In the genomic region with DNA sequence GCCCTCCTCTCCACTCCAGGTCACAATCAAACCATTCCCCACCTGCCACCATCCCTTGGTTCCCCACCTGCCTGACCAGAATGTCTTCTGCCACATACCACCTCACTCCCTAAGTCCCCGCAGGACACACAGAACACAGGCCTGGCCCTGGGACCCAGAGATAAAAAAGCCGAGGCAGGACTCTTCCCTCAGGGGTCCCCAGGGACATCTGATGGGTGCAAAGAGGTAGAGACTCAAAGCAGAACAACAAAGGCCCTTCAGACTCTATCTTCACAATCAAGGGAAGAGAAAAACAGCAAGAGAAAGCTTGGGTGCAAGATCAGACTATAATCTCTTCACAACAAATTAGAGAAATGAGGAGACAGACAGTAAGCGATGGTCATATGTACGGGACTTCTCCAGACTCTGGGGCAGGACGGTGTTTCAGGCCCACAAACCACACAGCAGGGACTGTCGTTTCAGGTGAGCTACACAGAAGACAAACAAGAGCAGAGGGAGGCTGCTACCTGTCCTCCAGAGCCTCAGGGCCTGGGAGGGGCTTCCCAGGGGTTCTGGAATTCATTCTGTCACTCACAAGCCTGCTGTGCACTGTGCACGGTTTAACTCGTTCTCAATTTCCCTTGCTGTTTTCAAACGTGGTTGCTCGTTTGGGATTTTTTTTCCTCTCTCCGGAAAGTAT, we compare ENCODE assay signal across 9 mouse cellular contexts. TPM values are rescaled to one million over a fixed set of nuclear protein-coding genes. Genes with fewer than 3 reads are reported as not detected.
A peak's percentile ranks its signal among the peaks of the same experiment; 100 is the strongest.
DNase-seq lines count a peak whose midpoint lies in the region; ATAC-seq and TF ChIP-seq lines count a peak whose summit lies in the region.
"Had no signal": no experiment of that assay in that cellular context is flagged by ENCODE, and none has a peak within 500 bp of the region (broad histone marks: within the 10 kb centered on the region; RNA-seq: fewer than 3 reads in every experiment).

No protein-coding gene starts in this region.

- 20% methylated on average over 11 of the region's 11 CpGs for WGBS in forebrain, embryonic 14.5 days
- 23% methylated on average over 11 of the region's 11 CpGs for WGBS in liver, embryonic 11.5 days
- 42% methylated on average over 11 of the region's 11 CpGs for WGBS in stomach, postnatal 0 days

- 0 out of 2 replicates have a peak, but pooled peaks cover 9% of the 10 kb centered on the region for H3K4me1 ChIP-seq in forebrain, embryonic 14.5 days (ENCODE audit: control insufficient read depth, insufficient read depth, low read length)
- H3K4me1 ChIP-seq in liver, embryonic 11.5 days (replicated peaks; ENCODE audit: control insufficient read depth, insufficient read depth, low read length) = peaks cover 9% of the 10 kb centered on the region
- H3K4me1 ChIP-seq in stomach, postnatal 0 days (replicated peaks; ENCODE audit: control insufficient read depth, insufficient read depth) = 0 out of 2 replicates have a peak, but pooled peaks cover 5% of the 10 kb centered on the region

- peak overlapping the region; percentile 100 for H3K4me2 ChIP-seq in forebrain, embryonic 14.5 days (ENCODE audit: low read length)
- peak overlapping the region; percentile 90 for H3K4me2 ChIP-seq in liver, embryonic 11.5 days
- peak overlapping the region; percentile 99 for H3K4me2 ChIP-seq in stomach, postnatal 0 days (replicated peaks; ENCODE audit: low read depth)

- H3K9ac ChIP-seq in forebrain, embryonic 14.5 days (ENCODE audit: low read length) = no peak overlapping the region
- H3K9ac ChIP-seq in liver, embryonic 11.5 days (ENCODE audit: low read depth, low read length) = no peak overlapping the region
- H3K9ac ChIP-seq in stomach, postnatal 0 days (ENCODE audit: low read length) = no peak overlapping the region

- no peaks in the 10 kb centered on the region for H3K9me3 ChIP-seq in forebrain, embryonic 14.5 days (replicated peaks; ENCODE audit: control insufficient read depth, low read length)
- H3K9me3 ChIP-seq in liver, embryonic 11.5 days (ENCODE audit: control insufficient read depth, low read length) = no peaks in the 10 kb centered on the region; the same call in 1 of the 2 replicates
- H3K9me3 ChIP-seq in stomach, postnatal 0 days (ENCODE audit: control insufficient read depth, low read length) = no peaks in the 10 kb centered on the region

- peak; percentile 54 to 66 for DNase-seq in spleen, postnatal 36 days (ENCODE audit: low spot score in 2 of 2)
- no peak for DNase-seq in spleen, postnatal 14 days (ENCODE audit: low spot score in 2 of 2)
- no peak for DNase-seq in forebrain, embryonic 14.5 days (ENCODE audit: low spot score)
- no peak for DNase-seq in liver, embryonic 11.5 days (ENCODE audit: low spot score)
- no peak for DNase-seq in stomach, postnatal 0 days (ENCODE audit: low spot score)
- DNase-seq in MN1 (ENCODE audit: low spot score) = no peak
- no peak for DNase-seq in ovary, postnatal 14 days (ENCODE audit: low spot score)
- DNase-seq in layer of hippocampus, postnatal 25 days (ENCODE audit: extremely low spot score in 1 of 2, low spot score in 1 of 2) = no peak
- DNase-seq: cerebellum, adult 8-10 months had no signal

- peaks cover 41% of the 10 kb centered on the region for H3K27me3 ChIP-seq in forebrain, embryonic 14.5 days (replicated peaks; ENCODE audit: control insufficient read depth, insufficient read depth, low read length)
- H3K27me3 ChIP-seq in liver, embryonic 11.5 days (replicated peaks; ENCODE audit: control insufficient read depth, insufficient read depth, low read length) = peaks cover 56% of the 10 kb centered on the region
- H3K27me3 ChIP-seq in stomach, postnatal 0 days (ENCODE audit: control insufficient read depth, insufficient read depth, low read length) = peaks cover 4% of the 10 kb centered on the region; the same call in 1 of the 2 replicates

- no peak overlapping the region for H3K27ac ChIP-seq in forebrain, embryonic 14.5 days (ENCODE audit: low read depth, low read length)
- H3K27ac ChIP-seq in liver, embryonic 11.5 days (ENCODE audit: low read depth, low read length) = no peak overlapping the region
- no peak overlapping the region for H3K27ac ChIP-seq in stomach, postnatal 0 days (replicated peaks)

- no peak for TF ChIP-seq CTCF in stomach, postnatal 0 days (IDR thresholded peaks at IDR 0.05; ENCODE audit: low read depth)

- no peak for TF ChIP-seq EP300 in stomach, postnatal 0 days (optimal IDR thresholded peaks at IDR 0.05)

- H3K36me3 ChIP-seq in forebrain, embryonic 14.5 days (ENCODE audit: control insufficient read depth, insufficient read depth, low read length) = no peaks in the 10 kb centered on the region
- no peaks in the 10 kb centered on the region for H3K36me3 ChIP-seq in liver, embryonic 11.5 days (ENCODE audit: control insufficient read depth, insufficient read depth, low read length)
- H3K36me3 ChIP-seq in stomach, postnatal 0 days (ENCODE audit: control insufficient read depth, insufficient read depth, low read length) = no peaks in the 10 kb centered on the region

- no peak for ATAC-seq in forebrain, embryonic 14.5 days
- ATAC-seq in liver, embryonic 11.5 days (replicated peaks; ENCODE audit: low FRiP score) = no peak
- no peak for ATAC-seq in stomach, postnatal 0 days (ENCODE audit: low FRiP score, low TSS enrichment)

- peak overlapping the region; percentile 59; the same call in 1 of the 2 replicates for H3K4me3 ChIP-seq in forebrain, embryonic 14.5 days (ENCODE audit: low read depth, low read length)
- peak overlapping the region; percentile 61 for H3K4me3 ChIP-seq in liver, embryonic 11.5 days (ENCODE audit: low read depth, low read length)
- peak overlapping the region; percentile 60 for H3K4me3 ChIP-seq in stomach, postnatal 0 days (ENCODE audit: low read depth, low read length)

RNA-seq across cellular contexts. Expression of gene Ankrd33b, which starts 2.3 kb away (rescaled TPM):
- 0.52 and 0.70 TPM in 2 replicates for polyA plus RNA-seq in forebrain, embryonic 14.5 days (2014; fragmentation: Nextera tagmentation; extraction: Ambion mirVana)
- 0.64 and 1.2 TPM in 2 replicates for polyA plus RNA-seq in liver, embryonic 11.5 days (2014; fragmentation: Nextera tagmentation; extraction: Ambion mirVana)
- 0.27 and 0.41 TPM in 2 replicates for polyA plus RNA-seq in stomach, postnatal 0 days (2015; fragmentation: Nextera tagmentation; extraction: Ambion mirVana)
- total RNA-seq in layer of hippocampus, postnatal 25 days (2021) = 10 to 100 TPM; 45.8 to 52.8 TPM

Comparison
In these comparisons a context has a peak if more than half of its experiments do, and no peak if none do; other contexts are left out.
1. DNase-seq: peak in spleen, postnatal 36 days (2 of 2); none in spleen, postnatal 14 days (0 of 2), forebrain, embryonic 14.5 days (single experiment), liver, embryonic 11.5 days (single experiment), stomach, postnatal 0 days (single experiment), MN1 (single experiment), ovary, postnatal 14 days (single experiment) and layer of hippocampus, postnatal 25 days (0 of 2).
2. Peak in every context shown above with its lines, with median percentiles within 50 percentile points of each other: H3K4me2 ChIP-seq and H3K4me3 ChIP-seq.